Mouse (Mus musculus): Measurements from ENCODE around the gene Suds3.
A peak's percentile ranks its signal among the peaks of the same experiment; 100 is the strongest.

The Suds3 gene

DNA sequence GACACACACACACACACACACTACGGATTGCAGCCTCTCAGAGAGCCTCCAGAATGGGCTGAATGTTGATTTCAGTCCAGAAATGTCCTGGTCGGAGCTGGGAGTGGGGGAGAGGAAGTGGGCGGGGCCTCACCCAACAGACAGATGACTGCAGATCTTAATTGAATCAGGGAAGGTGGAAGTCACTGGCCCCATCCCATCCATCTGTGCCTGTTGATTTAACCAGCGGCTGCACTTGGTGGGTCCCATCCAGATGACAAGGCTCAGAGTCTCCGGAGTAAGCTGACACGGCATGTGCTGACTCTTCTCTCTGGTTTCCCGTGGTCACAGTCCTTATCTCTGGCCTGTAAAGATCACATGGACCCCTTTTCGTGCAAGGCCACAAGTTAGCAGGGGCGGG is 20.0 kb upstream of the Suds3 start:
- DNase-seq (ENCODE audit: low spot score in 2 of 2), result no peak

DNA sequence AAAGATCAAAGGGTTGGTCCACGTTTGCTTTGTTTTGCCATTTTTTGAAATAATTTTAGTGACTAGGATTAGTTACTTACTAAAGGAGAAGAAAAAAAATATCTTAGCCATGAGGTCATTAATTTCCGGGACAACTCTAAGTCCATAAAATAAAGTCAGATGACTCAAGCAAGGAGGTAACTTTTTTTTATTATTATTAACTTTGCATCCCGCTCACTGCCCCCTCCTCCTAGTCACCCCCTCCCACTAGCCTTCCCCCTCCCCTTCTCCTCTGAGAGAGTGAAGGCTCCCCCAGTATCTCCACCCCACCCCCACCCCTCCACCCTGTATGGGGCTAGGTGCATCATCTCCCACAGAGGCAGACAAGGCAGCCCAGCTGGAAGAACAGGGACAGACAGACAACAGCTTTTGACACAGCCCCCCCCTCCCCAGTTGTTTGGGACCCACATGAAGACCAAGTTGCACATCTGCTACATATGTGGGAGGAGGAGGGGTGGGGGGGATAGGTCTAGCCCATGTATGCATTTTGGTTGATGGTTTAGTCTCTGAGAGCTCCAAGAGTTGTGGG is 19.1 kb upstream of the Suds3 start:
- DNase-seq (ENCODE audit: low spot score in 2 of 2), result no peak

DNA sequence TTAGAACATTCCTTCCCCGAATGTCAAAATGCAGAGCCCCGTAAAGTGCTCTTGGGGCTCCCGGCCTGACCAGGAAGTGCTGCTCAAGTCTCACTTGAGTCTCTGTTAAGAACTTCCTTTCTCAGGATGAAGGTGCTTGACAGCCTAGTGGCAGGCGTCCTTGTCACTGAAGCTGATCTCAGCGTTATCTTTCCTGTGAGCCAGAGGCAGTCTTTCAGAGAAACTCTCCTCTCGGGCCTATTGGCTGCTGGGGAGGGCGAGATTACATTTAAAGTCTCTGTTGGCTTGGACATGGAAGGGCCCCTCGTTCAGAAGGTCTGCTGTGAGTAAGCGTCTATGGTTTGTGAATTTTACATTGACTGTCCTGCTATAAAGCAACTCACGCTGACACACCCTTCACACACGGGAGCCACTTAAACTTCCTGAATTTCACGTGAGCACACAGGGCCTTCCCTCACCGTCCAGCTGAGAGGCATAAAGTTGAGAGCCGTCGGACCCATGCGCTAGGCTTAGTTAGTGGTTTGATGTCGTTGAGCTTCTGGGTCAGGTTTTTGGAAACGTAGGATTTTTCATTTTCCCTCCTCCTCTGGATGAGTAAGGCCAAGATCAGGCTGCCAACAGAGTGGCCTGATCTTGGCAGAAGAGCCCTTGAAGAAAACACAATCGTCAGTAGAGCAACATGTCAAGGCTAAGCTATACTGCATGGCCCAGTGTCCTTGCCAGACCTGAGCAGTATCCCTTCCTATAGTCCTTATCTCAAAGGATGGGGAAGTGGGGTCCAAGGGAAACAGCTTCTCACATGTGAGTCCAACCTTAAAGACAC is 18.4 kb upstream of the Suds3 start:
- no peak for DNase-seq (ENCODE audit: low spot score in 2 of 2)

DNA sequence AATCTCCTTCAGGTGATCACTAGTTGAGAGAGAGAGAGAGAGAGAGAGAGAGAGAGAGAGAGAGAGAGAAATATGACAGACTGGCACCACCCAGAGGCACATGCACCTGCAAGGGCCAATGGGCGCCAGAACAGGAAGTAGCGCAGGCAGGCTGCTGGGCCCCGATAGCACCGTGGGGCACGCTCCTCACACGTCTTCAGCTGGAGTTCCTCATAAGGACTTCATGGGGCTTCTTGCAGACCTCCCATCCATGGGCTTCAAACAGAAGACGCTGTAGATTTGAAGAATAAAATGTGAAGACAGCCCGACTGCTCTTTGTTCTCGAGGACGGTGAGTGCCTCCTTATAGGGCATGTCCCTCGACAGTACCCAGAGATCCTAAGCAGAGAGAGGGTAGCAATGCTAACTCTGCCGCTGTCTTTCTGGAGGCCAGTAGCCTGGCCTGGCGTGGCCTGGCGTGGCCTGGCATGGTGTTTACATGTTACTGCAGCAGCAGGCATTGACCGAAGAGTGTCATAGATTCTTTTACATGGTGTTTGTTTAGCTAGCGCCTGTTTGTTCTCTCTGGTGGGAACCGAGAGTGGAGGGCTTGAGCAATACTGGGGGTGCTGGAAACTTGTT is 17.6 kb upstream of the Suds3 start:
- no peak for DNase-seq (ENCODE audit: low spot score in 2 of 2)

DNA sequence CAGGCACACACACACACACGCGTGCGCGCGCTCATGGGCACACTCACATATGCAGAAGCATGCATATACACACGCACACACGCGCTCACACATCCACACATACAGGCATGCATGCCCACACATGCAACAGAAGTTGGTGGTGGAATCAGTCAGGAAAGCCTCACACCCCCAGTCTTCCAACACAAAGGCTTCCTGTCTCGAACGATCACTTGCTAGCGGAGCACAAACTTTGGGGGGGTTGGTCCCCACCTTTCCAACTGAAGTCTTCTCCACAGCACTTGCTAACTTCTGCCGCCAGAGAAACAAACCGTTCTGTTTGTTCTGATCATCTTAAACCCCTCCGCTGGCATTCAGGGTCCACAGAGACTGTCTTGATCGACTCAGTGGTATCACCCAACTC is 14.8 kb upstream of the Suds3 start:
- DNase-seq (ENCODE audit: low spot score in 2 of 2), result no peak

DNA sequence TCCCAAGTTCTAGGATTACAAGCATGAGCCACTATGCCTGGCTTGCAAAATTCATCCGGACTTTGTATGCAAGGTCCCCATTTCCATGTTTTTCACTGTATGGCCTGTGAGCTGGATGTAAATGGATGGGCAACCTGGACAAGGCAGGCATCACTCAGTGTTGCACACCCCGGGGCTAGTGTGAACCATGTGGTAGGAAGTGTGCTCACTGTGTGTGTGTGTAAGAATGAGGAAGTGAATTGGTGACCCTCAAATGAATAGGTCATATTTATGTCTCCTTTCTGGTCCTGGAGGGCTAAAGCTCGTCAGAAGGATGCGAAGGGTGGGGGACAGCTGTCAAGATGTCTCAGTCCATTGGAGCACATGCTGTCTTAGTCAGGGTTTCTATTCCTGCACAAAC is 11.1 kb upstream of the Suds3 start:
- DNase-seq (ENCODE audit: low spot score in 2 of 2), result no peak

DNA sequence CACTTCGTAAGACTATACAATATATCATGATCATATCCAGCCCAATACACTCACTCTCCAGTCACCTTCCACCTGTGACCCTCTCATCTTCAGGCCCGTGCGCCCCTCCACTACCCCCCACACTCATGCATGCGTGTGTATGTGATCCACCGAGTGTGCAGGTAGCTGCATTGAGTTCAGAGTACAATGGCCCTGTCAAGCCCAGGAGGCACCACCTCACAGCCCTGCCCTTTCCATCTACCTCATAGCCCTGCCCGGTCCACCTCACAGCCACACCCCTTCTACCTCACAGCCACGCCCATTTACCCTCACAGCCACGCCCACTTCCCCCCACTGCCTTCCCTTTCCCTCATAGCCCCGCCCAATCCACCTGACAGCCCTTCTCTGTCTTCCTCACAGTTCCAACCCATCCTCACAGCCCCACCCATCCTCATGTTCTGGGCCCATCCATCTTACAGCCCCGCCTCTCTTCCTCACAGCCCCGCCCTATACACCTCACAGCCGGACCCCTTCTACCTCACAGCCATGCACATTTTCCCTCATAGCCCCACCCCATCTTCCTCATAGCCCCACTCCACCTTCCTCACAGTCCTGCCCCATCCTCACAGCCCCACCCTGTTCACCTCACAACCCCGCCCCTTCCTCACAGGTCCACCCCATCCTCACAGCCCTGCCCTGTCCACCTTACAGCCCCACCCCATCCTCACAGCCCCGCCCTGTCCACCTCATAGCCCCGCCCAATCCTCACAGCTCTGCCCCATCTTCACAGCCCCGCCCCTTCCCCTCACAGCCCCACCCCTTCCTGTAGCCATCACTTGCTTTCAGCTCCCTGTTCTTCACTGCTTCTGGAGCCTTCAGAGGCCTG is 9.8 kb upstream of the Suds3 start:
- DNase-seq (ENCODE audit: low spot score in 2 of 2), result no peak

DNA sequence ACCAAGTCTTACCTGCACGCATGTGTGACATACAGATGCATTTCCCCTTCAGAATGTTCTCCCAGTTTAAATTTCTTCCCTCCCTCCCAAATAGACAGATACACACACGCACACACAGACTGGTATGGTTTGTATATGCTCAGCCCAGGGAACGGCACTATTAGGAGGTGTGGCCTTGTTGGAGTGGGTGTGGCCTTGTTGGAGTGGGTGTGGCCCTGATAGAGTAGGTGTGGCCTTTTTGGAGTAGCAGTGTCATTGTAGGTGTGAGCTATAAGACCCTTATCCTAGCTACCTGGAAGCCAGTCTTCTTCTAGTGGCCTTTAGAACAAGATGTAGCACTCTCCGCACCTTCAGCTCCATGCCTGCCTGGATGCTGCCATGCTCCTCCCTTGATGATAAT is 7.9 kb upstream of the Suds3 start:
- no peak for DNase-seq (ENCODE audit: low spot score in 2 of 2)

DNA sequence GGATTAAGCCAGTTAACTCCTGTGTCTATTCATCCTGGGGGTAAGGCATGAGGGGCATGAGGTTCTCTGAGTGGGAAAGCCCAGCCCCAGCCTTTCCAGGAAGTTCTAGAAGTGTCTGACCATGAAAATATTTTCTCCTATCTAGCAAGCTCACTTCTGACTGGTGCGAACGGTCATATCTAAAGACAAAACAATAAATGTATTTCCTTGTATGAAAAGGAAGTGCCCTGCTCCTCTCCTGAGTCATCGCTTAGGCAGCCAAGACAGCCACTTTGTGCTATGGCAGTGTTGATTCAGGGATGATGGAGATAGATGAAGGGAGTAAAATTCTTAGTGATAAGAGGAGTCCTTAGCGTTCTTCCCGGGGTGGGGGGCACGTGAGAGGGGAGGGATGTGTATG is 7.2 kb upstream of the Suds3 start:
- no peak for DNase-seq (ENCODE audit: low spot score in 2 of 2)

DNA sequence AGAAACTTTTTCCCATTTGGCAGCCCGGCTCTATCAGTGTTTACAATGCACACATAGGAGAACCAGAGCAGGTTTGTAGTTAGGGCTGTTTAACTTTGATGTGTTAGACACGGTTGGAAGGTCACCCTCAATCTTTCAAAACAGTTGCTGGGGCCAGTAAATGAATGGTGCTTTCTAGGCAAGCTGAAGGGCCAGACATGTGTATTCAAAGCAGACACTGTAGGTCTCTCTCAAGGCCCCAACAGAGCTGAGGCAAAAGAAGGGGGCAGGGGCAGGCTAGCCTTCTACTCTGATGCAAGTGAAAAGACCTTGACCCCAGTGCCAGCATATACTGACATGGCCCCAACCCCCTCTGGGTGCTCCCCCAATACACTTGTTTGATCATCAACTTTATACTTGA is 5.7 kb upstream of the Suds3 start:
- no peak for DNase-seq (ENCODE audit: low spot score in 2 of 2)

DNA sequence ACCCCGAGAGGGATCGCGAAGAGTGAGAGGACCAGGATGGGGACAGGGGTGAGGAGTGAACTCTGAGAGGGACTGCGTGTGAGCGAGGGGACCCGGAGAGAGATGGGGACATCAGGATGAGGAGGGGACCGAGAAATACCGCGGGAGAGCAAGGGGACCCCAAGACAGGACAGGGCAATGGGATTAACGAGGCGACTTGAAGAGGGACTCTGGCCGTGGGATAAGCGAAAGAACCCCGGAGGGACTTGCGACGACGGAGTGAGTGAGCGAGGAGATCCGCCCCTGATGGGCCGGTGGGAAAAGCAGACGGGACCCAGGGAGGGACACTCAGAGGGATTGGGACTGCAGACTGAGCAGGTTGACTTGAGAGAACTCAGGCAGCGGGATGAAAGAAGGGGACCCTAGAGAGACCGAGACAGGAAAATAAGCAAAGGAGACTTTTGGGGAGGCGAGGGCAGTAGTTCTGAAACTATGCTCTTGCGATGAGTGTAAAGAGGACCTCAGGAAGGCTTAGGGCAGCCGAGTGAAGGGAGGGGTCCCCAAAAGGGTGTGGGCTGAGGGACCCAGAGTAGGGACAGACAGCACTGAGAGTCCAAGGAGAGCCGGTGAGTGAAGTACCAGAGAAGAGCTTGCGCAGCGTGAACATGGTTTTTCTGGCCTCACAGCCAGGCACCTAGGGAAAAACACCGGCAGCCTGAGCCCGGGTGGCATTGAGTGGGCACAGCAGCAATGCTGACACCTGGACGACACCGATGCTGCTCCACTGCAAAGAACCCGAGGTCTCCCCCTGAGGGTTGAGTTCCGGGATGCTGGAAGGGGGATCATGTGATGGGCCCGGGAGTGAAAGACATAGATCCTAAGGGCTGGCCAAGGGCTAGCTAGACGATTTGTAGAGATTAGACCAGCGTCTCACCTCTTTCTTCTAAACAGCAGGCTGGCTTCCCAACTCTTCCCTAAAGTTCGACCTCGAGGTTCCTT is 4.9 kb upstream of the Suds3 start:
- no peak for DNase-seq (ENCODE audit: low spot score in 2 of 2)

DNA sequence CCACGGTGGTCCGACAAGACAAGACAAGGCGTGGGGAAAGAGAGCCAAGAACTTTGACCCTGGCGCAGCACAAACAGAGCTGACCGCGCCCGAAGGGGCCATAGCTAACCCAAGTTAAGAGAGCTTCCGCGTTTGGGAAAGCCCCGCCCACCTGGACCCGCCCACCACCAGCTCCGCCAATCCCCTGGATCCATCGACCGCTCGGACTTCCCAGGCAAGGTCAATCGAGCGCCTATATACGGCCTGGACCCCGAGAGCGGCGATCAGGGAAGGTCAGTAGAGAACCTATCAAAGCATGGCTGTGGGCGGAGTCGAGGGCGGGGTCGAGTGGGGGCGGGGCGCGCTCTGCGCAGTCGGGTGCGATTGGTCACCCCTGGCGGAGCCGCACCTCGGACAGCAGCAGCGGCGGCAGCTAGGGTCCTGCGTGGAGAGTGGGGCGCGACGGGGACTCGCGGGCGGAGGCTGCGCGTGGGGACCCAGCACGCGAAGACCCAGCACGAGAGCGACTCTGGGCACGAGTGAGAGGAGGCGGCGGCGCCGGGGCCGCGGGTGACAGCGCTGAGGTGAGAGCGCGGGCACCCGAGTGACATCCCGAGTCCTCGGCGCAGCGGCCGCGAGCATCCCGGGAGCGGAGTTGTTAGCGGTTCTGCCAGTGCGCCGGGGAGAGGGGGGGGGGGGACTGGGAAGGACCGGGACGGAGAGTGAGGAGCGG is 4.0 kb upstream of the Suds3 start, which contains the start of gene Taok3:
TSS of gene Taok3 (plus strand) at position 353 of the 712 bp plus-strand sequence.
- DNase-seq (ENCODE audit: low spot score in 2 of 2), result peak; percentile 97 to 99

DNA sequence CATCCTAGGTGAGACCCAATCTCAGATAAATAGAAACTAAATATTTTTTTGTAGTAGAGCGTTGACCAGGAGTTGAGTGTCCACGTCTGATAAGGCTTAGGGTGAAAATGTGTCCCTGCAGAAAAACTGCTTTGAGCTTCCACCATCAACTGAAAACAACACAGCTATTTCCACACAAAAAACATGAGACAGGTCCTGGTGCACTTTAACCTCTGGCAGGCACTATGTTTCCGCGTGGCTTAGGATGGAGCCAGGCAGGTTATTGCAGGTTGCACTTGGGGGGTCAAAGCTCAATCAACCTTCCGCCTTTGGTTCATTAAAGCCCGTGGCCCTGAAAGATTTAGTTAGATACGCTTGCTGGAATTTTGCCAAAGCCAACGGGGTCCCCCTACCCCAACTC is 2.9 kb upstream of the Suds3 start:
- DNase-seq (ENCODE audit: low spot score in 2 of 2), result no peak

DNA sequence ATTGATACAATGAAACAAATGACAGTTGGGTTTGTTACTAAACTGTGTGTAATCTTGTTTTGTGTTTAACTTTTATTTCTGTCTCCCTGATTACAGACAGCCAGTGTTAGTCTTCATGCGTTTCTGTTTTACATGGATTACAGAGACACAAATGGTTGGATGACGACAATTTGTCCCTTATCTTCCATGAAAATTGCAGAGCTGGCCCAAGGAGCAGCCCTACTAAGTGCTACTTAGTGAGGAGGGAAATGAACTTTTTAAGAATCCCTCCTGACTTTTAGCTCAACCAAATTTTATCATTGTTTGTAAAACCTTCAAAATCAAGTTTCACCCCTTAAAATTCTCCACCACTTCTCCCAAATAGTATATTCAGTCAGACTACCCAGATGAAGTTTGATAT is 2.3 kb upstream of the Suds3 start:
- DNase-seq (ENCODE audit: low spot score in 2 of 2), result no peak

DNA sequence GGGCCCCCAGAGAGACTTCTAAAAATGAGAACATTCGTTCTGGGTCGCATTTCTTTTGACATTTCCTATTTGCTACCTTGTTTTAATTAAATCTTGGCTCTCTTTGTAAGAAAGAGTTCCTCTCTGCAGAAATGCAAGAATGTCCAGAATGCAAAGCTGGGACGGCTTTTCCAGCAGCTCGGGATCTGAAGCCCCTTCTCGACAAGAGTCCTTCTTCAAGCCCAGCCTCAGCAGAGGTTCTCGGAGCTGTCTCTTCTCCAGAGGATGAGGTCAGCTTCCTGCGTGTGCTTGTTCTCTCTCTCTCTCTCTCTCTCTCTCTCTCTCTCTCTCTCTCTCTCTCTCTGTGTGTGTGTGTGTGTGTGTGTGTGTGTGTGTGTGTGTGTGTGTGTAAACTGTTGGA is 1.8 kb upstream of the Suds3 start:
- DNase-seq (ENCODE audit: low spot score in 2 of 2), result no peak

DNA sequence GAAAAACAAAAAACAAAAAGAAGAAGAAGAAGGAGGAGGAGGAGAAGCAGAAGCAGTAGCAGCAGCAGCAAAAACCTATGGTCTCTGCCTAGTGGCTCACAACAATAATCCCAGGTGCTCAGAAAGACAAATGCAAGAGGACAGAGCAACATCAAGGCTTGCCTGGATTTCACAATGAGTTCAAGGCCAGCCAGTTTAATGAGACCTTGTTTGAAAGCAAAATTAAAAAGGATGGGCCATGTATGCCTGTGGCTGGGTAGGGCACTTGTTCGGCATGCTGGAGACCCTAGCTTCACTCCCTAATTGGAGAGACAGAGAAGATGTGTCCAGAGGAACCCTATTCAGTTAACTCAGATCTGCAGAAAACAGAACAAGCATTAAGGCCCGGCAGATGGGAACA is 1.3 kb upstream of the Suds3 start:
- DNase-seq (ENCODE audit: low spot score in 2 of 2), result no peak

DNA sequence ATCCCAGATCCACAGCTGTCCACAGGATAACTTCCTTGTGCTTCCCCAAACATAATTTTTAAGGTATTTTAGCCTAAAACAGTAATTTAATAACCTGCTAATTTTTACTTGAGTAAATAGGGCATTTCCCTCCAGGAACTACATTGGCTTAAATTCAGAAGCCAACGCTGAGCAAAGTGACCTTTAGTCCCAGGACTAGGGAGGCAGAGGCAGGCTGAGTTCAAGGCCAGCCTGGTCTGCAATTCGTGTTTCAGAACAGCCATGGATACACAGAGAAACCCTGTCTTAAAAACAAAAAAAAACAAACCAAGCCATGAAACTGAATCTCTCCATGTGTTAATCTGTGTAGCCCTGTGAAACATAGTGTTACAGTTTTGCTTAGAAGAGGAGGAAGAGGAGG is 747 bp upstream of the Suds3 start:
- DNase-seq (ENCODE audit: low spot score in 2 of 2), result no peak

DNA sequence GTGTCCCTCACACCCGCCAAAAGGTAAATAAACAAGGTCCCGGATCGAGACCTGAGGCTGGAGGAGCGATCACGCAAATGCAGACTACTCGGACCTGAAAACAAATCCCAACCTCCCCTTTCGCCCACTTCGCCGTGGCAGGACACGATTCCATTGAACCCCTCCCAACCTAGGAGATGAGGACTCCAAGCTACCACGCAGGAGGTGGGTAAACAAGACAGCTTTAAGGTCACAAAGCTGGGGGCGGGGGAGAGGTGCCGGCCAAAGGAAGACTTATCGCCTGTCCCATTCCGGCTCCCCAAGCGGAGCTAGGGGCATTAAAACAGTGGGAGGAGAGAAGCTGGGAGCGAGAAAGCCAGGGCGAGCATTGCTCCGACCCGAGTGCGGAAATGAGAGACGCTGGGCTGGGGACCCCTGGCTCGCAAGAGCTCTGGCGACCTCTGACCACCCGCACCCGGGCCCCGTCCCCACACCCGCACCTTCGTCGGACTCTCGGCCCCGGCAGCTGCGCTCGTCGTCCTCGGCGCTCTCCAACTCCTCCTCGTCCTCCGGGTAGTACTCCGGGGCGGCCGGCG is 633 bp downstream of the Suds3 start:
- no peak for DNase-seq (ENCODE audit: low spot score in 2 of 2)

DNA sequence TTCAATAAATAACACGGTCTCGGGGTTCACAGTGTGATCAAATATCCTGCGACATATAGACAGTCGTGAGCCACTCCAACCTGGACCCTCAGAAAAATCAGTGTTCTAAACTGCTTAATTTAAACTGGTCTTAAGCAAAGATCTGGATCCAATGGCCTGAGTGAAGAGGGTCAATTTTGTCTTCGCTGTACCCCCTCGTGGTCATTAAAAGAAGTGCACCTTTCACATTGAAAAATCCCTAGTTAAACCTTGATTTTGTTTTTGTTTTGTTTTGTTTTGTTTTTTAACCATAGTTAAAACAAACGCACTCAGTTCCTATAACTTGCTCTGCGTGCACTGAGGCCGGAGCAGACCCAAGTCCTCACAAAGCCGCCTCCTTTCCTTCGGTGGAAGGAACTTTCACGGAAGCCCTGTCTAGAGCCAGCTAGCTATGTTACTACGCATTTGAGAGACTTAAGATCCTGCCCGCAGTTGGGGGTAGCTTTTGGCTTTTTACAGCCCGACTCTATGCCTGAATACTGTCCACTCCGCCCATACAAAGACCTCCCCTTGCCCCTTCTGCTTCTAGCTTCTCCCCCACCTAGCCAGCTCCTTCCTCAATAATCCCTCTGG is 1.2 kb downstream of the Suds3 start:
- no peak for DNase-seq (ENCODE audit: low spot score in 2 of 2)

DNA sequence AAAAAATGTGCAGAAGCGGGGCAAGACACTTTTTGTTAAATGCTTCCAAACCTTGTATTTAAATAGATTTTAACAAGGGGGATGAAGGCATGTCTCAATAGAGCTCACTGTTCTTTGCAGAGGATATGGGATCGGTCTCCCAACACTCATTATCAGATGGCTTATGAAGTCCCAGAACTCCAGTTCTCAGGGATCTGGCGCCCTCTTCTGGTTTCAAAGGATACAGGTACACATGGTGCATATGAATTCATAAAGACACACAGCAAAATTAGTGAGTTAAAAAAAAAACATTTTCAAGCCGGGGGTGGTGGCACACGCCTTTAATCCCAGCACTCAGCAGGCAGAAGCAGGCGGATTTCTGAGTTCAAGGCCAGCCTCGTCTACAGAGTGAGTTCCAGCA is 2.6 kb downstream of the Suds3 start:
- DNase-seq (ENCODE audit: low spot score in 2 of 2), result no peak
